Mouse (Mus musculus) lung, postnatal 0 days (tissue): Measurements from ENCODE around the gene U2af1.

Experiments
- CTCF ChIP-seq: IDR thresholded peaks from 2 replicates; pipeline ENCODE4 v1.5.1; 2016; ENCODE audit warnings: antibody characterized with exemption, mild to moderate bottlenecking
- EP300 ChIP-seq: IDR thresholded peaks from 2 replicates; pipeline ENCODE4 v1.6.1; 2016; ENCODE audit warnings: antibody characterized with exemption, mild to moderate bottlenecking, control low read depth

DNA sequence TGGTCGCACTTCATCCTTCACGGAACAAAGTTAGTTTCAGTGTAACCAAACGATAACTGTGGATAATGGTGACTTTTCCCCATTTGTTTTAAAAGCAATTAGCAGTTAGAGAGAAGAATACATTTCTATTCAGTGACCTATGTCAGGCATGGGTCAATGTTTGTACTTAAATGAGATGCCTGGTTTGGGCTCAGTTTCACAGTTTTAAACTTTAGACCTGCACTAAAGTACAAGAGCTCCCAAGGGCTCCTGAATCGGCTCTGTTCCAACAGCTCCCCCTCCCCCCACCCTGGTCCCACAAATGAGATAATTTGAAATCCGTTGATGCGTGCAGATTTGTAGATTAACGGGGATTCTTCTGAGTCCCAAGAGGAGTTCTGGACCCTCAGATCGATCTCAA lies 13.0 kb upstream of the U2af1 start:
- no peak for TF ChIP-seq CTCF
- no peak for TF ChIP-seq EP300
